Mouse (Mus musculus) olfactory bulb, adult 2 months (tissue): Measurements from ENCODE around the gene Mau2. TPM values are rescaled to one million over a fixed set of nuclear protein-coding genes. Genes with fewer than 3 reads are reported as not detected.

Experiments used
- H3K27ac ChIP-seq: fragments of 200-500 bp; 2 replicates; pipeline ENCODE4 v1.5.1; 2012; ENCODE audit warnings: low read depth, low read length; ENCODE audit not compliant: insufficient read depth
- H3K4me1 ChIP-seq: fragments of 200-500 bp; 2 replicates; pipeline ENCODE4 v1.6.1; 2012; ENCODE audit warnings: low read length; ENCODE audit not compliant: control insufficient read depth, insufficient read depth
- H3K4me3 ChIP-seq: fragments of 200-500 bp; 2 replicates; pipeline ENCODE4 v1.5.1; 2012; ENCODE audit warnings: mild to moderate bottlenecking, low read depth, low read length, moderate library complexity; ENCODE audit not compliant: insufficient read depth
- CTCF ChIP-seq: fragments of 200-500 bp; IDR thresholded peaks from 2 replicates; pipeline ENCODE4 v1.5.1; 2012; ENCODE audit warnings: low read depth, mild to moderate bottlenecking, low read length, moderate library complexity; ENCODE audit not compliant: insufficient read depth
- POLR2A ChIP-seq: fragments of 200-500 bp; IDR thresholded peaks from 2 replicates; pipeline ENCODE4 v1.6.1; 2012; ENCODE audit warnings: mild to moderate bottlenecking, low read depth, low read length, moderate library complexity; ENCODE audit not compliant: insufficient read depth
- WGBS: fragments of 180-500 bp; shearing (Covaris S2); methylation state at CpG from one replicate; pipeline ENCODE4 v1.1.7; 2018; 5-methylcytosine and 5-hydroxymethylcytosine counted together
- polyA plus RNA-seq: library from polyadenylated mRNA; stranded (reverse); fragments of >200 nt; gene quantifications from 2 replicates; pipeline ENCODE4 v1.2.4, GENCODE M21; 2012; ENCODE audit warnings: low replicate concordance; ENCODE audit not compliant: missing spikeins, insufficient read depth, insufficient read length

Gene Mau2
- polyA plus RNA-seq, 1 experiment: not detected

GRCm38 (mm10) chr8:69967291-69967933 is 75.1 kb downstream of the Mau2 start:
- Histone ChIP-seq H3K27ac (no peak overlapping the region), H3K4me3 (no peak overlapping the region), H3K4me1 (peaks cover 7% of the 10 kb centered on the region)
- TF ChIP-seq CTCF (no peak), POLR2A (no peak)
- 62% methylated on average over 4 of the region's 4 CpGs for WGBS

Other genes starting within 250 kb of the Mau2 start
- not detected in 2 replicates for gene Gmip, start 234.1 kb downstream of the Mau2 start, polyA plus RNA-seq
- not detected in 2 replicates for gene Lpar2, start 220.3 kb downstream of the Mau2 start, polyA plus RNA-seq
- gene Pbx4, start 210.2 kb downstream of the Mau2 start, polyA plus RNA-seq: not detected in 2 replicates
- gene Cilp2, start 155.0 kb downstream of the Mau2 start, polyA plus RNA-seq: not detected in 2 replicates
- not detected in 2 replicates for gene Tssk6, start 140.6 kb downstream of the Mau2 start, polyA plus RNA-seq
- gene Ndufa13, start 140.2 kb downstream of the Mau2 start, polyA plus RNA-seq: not detected in 2 replicates
- gene Yjefn3, start 140.0 kb downstream of the Mau2 start, polyA plus RNA-seq: not detected in 2 replicates
- gene Gatad2a, start 46.4 kb downstream of the Mau2 start, polyA plus RNA-seq: not detected in 2 replicates
- not detected in 2 replicates for gene Sugp1, start 79 bp upstream of the Mau2 start, polyA plus RNA-seq
- not detected in 2 replicates for gene Tm6sf2, start 30.2 kb upstream of the Mau2 start, polyA plus RNA-seq
- not detected in 2 replicates for gene Hapln4, start 40.7 kb upstream of the Mau2 start, polyA plus RNA-seq
- 84.7 TPM in 1 of 2 replicates, not detected in the other for gene Ncan, start 78.1 kb upstream of the Mau2 start, polyA plus RNA-seq
- gene Nr2c2ap, start 88.6 kb upstream of the Mau2 start, polyA plus RNA-seq: not detected in 2 replicates
- not detected in 2 replicates for gene Rfxank, start 96.4 kb upstream of the Mau2 start, polyA plus RNA-seq
- gene Borcs8, start 96.8 kb upstream of the Mau2 start, polyA plus RNA-seq: not detected in 2 replicates
- not detected in 2 replicates for gene Mef2b, start 97.0 kb upstream of the Mau2 start, polyA plus RNA-seq
- not detected in 2 replicates for gene Tmem161a, start 129.6 kb upstream of the Mau2 start, polyA plus RNA-seq
- not detected in 2 replicates for gene Slc25a42, start 169.6 kb upstream of the Mau2 start, polyA plus RNA-seq
- gene Sugp2, start 191.5 kb upstream of the Mau2 start, polyA plus RNA-seq: not detected in 2 replicates
- gene Armc6, start 191.7 kb upstream of the Mau2 start, polyA plus RNA-seq: not detected in 2 replicates
- not detected in 2 replicates for gene Homer3, start 240.1 kb upstream of the Mau2 start, polyA plus RNA-seq